Mouse (Mus musculus): ENCODE measurements around the gene Shisa5.

Gene Shisa5

DNA sequence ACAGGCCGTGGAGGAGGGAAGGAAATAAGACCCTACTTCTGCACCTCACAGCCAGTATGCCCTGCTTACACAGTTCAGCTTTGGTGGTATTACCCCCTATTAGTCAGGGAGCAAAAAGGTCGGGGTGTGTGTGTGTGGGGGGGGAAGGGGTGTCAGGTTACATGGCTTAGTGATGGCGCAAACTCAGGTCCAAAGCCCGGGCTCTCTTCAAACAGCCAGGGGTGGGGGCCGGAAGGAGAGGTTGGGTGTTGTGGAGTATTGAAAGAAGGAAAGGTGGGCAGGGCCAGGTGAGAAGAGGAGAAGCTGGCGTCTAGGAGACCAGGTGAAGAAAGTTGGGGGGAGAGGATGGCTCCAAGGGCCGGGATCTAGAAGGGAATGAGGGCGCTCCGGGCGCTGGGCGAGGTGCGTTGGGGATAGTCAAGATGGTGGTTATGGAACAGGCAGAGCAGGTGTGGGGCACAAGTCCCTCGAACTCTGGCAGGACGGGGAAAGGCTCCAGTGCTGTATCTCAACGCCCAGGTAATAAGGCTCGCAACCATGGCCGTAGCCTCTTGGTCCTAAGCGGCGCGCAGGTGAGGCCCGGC lies 56.3 kb downstream of the Shisa5 start:
- DNase-seq = no peak

DNA sequence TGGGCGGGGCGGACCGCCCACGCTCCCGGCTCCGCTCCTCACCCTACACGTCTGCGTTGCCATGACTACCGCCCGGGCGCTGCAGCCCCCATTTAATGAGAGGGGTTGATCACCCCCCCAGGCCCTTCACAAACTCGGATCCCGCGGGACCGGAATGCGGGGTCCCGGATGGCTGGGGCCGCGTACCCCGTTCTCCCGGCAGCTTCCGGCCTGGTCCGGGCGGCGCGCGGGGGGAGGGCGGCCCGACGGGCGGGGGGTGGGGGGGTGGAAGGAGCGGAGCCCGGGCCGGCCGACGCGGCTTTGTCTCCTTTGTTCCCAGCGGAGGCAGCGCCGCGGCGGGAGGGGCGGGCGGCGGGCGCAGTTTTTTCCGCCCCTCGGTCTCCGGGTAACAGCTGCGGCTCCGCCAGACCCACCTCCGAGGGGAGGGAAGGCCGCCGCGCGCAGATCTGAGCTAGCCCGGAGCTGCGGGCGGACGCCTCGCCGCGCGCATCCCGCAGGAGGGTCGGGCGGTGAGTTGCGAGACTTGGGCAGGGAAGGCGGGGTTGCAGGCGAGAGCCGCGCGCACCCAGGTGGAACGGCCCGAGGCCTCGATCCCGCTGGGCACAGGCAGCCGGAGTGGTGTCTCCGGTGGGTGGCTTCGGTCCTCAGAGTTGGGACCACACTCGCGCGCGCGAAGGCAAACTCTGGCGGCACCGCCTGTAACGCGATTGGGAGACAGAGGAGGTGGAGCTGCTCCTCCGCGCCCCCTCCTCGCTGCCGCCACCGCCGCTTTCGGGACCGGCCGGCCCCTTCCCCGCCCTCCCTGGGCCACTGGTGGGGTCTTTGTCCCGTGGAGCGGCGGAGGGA lies 57.0 kb downstream of the Shisa5 start, which contains the start of gene Plxnb1:
Gene Plxnb1 (plus strand): TSS at position 253 of the 846 bp plus-strand sequence.
- peak; percentile 50 for DNase-seq

DNA sequence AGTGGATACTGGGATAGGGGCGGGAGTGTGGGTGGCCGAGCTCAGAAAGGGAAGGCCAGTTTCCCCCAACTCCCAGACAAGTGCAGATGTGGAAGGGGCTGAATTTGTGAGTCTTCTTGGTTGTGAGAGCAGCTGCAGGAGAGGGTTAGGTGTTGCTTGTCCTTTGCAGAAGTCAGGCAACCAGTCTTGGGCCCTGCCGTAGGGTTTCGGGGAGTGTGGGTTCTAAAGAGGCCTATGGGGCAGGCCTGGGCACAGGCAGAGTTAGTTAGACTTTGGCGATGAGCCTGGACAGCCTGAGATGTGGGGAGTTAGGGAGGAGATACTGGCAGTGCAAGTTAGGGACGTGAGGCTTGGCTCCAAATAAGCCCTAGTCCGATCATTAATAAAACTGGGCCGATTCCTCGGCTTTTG lies 57.9 kb downstream of the Shisa5 start:
- DNase-seq = no peak

DNA sequence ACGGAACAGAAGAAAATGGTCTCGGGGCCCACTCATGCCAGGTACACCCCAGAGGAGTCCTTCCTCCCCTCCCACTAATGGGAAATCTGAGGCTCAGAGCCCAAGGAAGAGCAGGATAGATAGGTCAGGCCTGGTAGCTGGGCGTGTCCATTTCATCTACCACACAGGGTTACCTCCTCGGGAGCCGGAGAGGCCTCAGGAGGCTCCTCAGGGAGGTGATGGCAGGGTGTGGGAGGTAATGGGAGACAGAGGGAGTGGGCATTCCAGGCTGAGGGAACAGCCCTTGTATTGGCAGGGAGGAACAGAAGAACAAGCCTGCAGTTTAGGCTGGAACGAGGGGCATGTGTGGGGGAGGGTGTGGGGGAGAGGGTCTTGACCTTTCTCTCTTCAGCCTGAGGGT lies 58.5 kb downstream of the Shisa5 start:
- no peak for DNase-seq

DNA sequence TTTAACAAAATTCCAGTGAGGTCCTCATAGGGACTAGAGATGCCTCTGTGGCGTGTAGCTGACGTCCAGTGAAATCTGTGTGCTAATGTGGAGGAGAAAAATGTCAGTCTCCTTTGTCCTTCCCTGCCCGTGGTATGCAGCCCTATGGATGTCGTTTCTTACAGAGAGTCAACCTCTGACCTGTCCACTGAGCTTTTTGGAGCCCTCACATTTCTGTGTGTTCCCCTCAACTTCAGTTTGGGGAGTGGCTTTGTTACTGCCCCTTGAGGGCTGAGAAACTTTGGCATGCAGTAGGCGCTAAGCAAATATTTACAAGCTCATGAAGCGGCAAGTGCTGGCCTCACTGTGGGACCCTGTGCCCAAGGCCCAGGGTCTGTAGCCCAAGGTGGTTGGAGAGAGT lies 58.9 kb downstream of the Shisa5 start:
- no peak for DNase-seq

DNA sequence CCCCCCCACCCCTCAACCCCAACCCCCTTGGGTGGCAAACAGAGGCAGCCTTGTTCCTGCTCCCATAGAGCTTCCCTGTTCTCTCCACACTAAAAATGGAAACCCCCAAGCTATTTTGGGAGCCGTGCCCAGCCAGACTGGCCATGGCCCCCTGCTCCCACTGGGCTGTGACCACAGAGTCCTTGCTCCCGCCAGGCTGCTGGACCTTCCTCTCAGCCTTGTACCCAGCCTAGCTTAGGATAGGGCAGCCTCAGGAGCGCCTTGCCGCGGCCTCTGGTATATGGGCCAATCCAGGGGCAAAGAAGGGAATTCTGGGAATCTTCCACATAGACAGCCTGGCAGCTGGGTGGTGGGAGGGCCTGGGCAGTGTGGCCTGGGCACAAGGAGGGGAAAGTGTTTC lies 59.5 kb downstream of the Shisa5 start:
- peak; percentile 34 for DNase-seq

DNA sequence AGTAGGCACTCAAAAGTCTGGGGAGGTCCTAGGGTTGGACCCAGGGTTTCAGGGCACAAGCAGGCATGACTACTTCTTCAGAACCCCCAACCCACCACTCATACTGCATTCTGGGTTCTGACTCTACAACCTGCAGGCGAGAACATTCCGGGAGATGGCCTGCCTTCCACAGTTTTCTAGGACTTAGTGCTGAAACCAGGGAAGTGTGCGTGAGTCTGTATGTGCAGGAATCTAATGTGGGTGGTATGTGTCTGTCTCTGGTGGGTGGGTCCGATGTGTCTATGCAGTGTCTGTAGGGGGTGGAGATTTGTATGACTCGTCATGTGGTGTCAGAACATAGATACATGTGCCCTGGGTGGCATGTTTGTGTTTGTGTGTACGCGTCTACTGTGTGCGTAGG lies 60.0 kb downstream of the Shisa5 start:
- DNase-seq = no peak

DNA sequence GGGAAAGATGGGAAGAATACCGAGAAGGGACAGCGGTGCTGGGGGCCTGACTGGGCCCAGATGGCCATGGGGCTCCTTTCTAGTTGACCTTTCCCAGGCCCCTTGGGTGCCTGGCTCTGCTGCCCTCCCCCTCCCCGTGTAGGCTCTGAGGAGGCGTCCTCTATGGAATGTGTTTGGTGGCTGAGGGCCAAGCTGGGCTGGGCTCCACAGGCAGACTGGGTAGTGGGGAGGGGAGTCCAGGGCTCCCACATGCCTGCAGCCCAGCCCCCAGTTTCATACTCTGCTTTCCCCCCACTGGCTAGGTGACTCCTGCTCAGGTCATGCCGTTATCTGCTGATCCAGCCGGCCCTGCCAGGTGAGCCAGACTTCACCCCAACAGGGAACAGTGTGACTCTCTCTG lies 60.6 kb downstream of the Shisa5 start:
- no peak for DNase-seq

DNA sequence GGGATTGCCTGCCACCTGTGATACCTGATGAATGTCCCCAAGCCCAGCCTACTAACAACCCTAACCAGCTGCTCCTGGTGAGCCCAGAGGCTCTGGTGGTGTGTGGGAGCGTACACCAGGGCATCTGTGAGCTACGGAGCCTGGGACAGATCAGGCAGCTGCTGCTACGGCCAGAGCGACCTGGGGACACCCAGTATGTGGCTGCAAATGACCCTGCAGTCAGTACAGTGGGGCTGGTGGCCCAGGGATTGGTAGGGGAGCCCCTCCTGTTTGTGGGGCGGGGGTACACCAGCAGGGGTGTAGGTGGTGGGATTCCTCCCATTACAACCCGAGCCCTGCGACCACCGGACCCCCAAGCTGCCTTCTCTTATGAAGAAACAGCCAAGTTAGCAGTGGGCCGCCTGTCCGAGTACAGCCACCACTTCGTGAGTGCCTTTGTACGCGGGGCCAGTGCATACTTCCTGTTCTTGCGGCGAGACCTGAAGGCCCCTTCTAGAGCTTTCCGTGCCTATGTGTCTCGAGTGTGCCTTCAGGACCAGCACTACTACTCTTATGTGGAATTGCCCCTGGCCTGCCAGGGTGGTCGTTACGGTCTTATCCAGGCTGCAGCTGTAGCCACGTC lies 62.1 kb downstream of the Shisa5 start:
- DNase-seq = no peak

DNA sequence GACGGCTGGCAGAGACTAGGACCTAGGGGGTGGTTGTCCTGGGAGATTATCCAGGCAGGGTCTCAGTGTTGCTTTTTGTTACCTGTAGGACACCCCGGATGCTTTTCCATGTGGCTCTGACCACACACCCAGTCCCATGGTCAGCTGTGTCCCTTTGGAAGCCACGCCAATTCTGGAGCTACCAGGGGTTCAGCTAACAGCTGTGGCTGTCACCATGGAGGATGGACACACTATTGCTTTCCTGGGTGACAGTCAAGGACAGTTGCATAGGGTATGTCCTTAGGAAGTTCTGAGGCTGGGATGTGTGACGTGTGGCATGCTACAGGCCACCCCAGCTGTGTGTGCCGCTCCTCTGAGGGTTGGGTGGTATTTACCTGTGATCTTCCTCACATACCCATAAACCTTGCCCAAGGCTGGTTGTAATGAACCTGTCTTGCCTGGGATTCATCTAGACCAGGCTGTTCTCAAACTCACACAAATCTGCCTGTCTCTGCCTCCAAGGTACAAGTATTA lies 63.6 kb downstream of the Shisa5 start:
- DNase-seq = no peak

DNA sequence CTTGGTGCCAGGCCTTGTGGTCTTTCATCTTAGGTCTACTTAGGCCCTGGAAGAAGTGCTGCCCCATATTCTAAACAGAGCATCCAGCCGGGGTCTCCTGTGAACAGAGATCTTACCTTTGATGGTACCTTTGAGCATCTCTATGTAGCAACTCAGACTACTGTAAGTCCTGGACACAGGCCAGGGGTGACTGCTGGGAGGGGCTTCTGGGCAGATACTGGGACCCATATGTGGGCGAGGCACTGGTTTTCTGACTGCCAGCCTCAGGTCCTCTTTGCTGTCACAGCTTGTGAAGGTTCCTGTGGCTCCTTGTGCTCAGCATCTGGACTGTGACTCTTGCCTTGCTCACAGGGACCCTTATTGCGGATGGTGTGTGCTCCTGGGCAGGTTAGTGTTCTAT lies 64.2 kb downstream of the Shisa5 start:
- no peak for DNase-seq

DNA sequence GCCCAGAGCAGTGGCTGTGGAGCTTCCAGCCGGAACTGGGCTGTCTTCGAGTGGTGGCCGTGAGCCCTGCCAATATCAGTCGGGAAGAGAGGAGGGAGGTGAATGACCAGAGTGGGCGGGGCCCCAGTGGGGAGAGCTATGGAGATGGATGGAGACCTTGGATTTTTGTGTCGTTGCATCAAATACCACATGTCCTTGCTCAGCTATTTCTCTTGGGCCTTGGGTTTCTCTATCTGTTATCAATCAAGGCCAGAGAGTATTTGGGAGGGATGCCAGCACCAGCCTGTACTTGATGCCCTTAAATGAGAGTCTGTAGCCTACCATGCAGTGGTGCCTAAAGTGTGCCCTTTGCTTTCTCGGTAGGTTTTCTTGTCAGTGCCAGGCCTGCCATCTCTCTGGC lies 64.9 kb downstream of the Shisa5 start:
- DNase-seq = no peak

DNA sequence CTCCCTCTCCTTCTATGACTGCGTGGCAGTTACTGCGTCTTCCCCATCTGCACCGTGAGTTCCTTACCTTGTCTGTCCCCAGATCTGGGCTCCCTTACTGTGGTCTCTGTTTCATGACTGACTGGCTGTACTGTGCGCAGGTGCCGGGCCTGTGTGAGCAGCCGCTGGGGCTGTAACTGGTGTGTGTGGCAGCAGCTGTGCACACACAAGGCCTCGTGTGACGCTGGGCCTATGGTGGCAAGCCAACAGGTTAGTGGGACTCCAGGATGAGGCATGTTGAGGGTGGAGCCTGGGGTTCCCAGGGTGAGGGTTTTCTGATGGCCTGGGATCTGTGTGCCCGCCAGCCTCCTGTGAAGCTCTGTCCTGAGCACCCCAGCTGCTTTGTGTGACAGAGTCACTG lies 65.7 kb downstream of the Shisa5 start:
- DNase-seq = no peak

DNA sequence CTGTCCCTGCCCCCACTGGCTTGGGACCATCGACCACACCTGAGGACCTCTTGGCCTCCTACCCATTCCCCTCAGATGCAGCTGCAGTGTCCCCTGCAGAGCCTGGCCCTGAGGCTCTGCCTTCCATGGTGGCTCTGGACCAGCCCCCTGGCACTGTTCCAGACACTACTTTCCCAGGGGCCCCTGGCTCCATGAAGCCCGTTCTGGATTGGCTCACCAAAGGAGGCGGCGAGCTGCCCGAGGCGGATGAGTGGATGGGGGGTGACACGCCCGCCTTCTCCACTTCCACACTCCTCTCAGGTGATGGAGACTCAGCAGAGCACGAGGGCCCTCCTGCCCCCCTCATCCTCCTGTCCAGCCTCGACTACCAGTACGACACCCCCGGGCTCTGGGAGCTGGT lies 66.6 kb downstream of the Shisa5 start:
- DNase-seq = no peak

DNA sequence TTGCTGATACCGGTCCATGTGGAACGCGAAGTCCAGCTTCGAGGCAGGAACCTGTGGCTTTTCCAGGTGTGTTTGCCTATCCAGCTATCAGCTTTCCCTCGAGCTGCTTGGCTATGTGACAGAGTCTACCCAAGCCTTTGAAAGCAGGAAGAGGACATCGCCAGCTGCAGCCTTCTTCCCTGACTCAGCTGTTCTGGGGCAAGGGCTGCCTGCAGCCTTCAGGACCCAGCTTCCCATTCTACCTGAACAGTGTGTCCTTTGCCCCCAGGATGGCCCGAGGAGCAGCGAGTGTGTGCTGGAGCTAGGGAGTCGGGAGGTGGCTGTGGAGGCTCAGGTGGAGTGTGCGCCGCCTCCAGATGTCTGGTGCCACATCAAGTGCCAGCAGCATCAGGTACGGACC lies 67.3 kb downstream of the Shisa5 start:
- no peak for DNase-seq

DNA sequence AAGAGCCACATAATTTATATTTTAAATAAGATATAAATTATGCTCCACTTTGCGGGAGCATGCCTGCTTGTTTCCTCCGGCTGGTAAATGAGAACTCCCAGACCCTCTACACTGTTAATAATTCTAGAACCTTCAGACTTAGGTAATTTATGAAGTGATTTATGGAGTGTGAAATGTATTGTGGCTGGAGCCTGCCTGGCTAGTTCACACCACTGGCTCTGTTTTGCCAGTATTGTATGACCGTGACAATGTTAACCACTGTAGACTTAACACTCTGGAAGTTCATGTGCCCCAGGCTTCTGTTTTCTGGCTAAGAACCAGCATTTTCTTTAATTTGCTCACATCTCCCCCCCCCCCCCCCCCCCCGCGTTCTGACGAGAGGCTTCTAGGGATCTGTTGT lies 69.0 kb downstream of the Shisa5 start:
- DNase-seq = no peak
